Mouse (Mus musculus): Measurements from ENCODE around the gene Samd10. TPM values are rescaled to one million over a fixed set of nuclear protein-coding genes. Genes with fewer than 3 reads are reported as not detected.

The Samd10 gene
- total RNA-seq, 2 experiments from 2014 or later = 20.2 to 22.0 TPM

GRCm38 (mm10) chr2:181594946-181595696, 3.9 kb downstream of the Samd10 start:
- DNase-seq (ENCODE audit: low spot score in 2 of 2) = peak; percentile 61 to 72
- intact Hi-C loops (cut with DNase I) = no loop called here

- intact Hi-C loops (cut with DNase I) = no loop called here
- no peak for DNase-seq (ENCODE audit: low spot score in 2 of 2)
Observed at GRCm38 (mm10) chr2:181593937-181594336, 5.1 kb downstream of the Samd10 start.

GRCm38 (mm10) chr2:181593042-181593421, 6.0 kb downstream of the Samd10 start:
- intact Hi-C loops (cut with DNase I) = no loop called here
- DNase-seq (ENCODE audit: low spot score in 2 of 2) = no peak

GRCm38 (mm10) chr2:181592231-181593041, 6.6 kb downstream of the Samd10 start, which contains the start of gene Zfp512b:
Gene Zfp512b, minus strand, starts transcription at chr2:181592803.
- peak; percentile 68 to 70 for DNase-seq (ENCODE audit: low spot score in 2 of 2)
- intact Hi-C loops (cut with DNase I) = no loop called here

GRCm38 (mm10) chr2:181591528-181592085, 7.4 kb downstream of the Samd10 start, which contains the start of gene Prpf6:
Gene Prpf6, plus strand, starts transcription at chr2:181591868.
- no peak for DNase-seq (ENCODE audit: low spot score in 2 of 2)
- intact Hi-C loops (cut with DNase I) = no loop called here

- intact Hi-C loops (cut with DNase I) = no loop called here
- no peak for DNase-seq (ENCODE audit: low spot score in 2 of 2)
Observed at GRCm38 (mm10) chr2:181590471-181590870, 8.5 kb downstream of the Samd10 start.

GRCm38 (mm10) chr2:181589732-181590105, 9.3 kb downstream of the Samd10 start:
- no peak for DNase-seq (ENCODE audit: low spot score in 2 of 2)
- intact Hi-C loops (cut with DNase I) = no loop called here

GRCm38 (mm10) chr2:181589011-181589731, 9.8 kb downstream of the Samd10 start:
- intact Hi-C loops (cut with DNase I) = no loop called here
- no peak for DNase-seq (ENCODE audit: low spot score in 2 of 2)

GRCm38 (mm10) chr2:181588229-181588780, 10.7 kb downstream of the Samd10 start:
- intact Hi-C loops (cut with DNase I) = no loop called here
- DNase-seq (ENCODE audit: low spot score in 2 of 2) = no peak

- intact Hi-C loops (cut with DNase I) = no loop called here
- DNase-seq (ENCODE audit: low spot score in 2 of 2) = no peak
Observed at GRCm38 (mm10) chr2:181587796-181588195, 11.2 kb downstream of the Samd10 start.

GRCm38 (mm10) chr2:181586124-181586523, 12.9 kb downstream of the Samd10 start:
- intact Hi-C loops (cut with DNase I) = no loop called here

GRCm38 (mm10) chr2:181585506-181585905, 13.5 kb downstream of the Samd10 start:
- intact Hi-C loops (cut with DNase I) = no loop called here
- DNase-seq (ENCODE audit: low spot score in 2 of 2) = no peak

More at GRCm38 (mm10) chr2:181586124-181586523, 12.9 kb downstream of the Samd10 start:
- DNase-seq (ENCODE audit: low spot score in 2 of 2) = no peak

- no peak for DNase-seq (ENCODE audit: low spot score in 2 of 2)
- intact Hi-C loops (cut with DNase I) = loop anchor here (5.0 kb wide), 1 partner anchor 62 kb away; the partner anchor contains the start of gene Dnajc5
Observed at GRCm38 (mm10) chr2:181584411-181584942, 14.5 kb downstream of the Samd10 start, which contains the start of gene Uckl1. Gene Uckl1, minus strand, starts transcription at chr2:181584892.

- no peak for DNase-seq (ENCODE audit: low spot score in 2 of 2)
- intact Hi-C loops (cut with DNase I) = loop anchor here (5.0 kb wide), 1 partner anchor 61 kb away; the partner anchor contains the start of gene Dnajc5
Observed at GRCm38 (mm10) chr2:181583460-181584257, 15.4 kb downstream of the Samd10 start.

- intact Hi-C loops (cut with DNase I) = loop anchor here (5.0 kb wide), 1 partner anchor 61 kb away; the partner anchor contains the start of gene Dnajc5
- DNase-seq (ENCODE audit: low spot score in 2 of 2) = no peak
Observed at GRCm38 (mm10) chr2:181582939-181583338, 16.1 kb downstream of the Samd10 start.

- DNase-seq (ENCODE audit: low spot score in 2 of 2) = no peak
- intact Hi-C loops (cut with DNase I) = loop anchor here (5.0 kb wide), 1 partner anchor 60 kb away; the partner anchor contains the start of gene Dnajc5
Observed at GRCm38 (mm10) chr2:181582358-181582757, 16.7 kb downstream of the Samd10 start.

GRCm38 (mm10) chr2:181581402-181582120, 17.5 kb downstream of the Samd10 start:
- peak; percentile 73 to 83 for DNase-seq (ENCODE audit: low spot score in 2 of 2)
- intact Hi-C loops (cut with DNase I) = loop anchor here (5.0 kb wide), 1 partner anchor 59 kb away; the partner anchor contains the start of gene Dnajc5
